Mouse (Mus musculus) leukemia stem cell, adult 10-12 weeks (primary cell): ENCODE data around the gene Spg11. TPM values are rescaled to one million over a fixed set of nuclear protein-coding genes. Genes with fewer than 3 reads are reported as not detected.

Experiments used
- polyA plus RNA-seq: library from polyadenylated mRNA; stranded (reverse); fragments of >175 nt; gene quantifications from 2 replicates; pipeline ENCODE4 v1.2.3, GENCODE M21; 2012; ENCODE audit warnings: low replicate concordance

Gene Spg11
- 0.95 and 1.5 TPM in 2 replicates for polyA plus RNA-seq

GRCm38 (mm10) chr2:122117961-122118958 is at the start of gene Spg11:
Gene Spg11 (minus strand): TSS chr2:122118386.

DNA sequence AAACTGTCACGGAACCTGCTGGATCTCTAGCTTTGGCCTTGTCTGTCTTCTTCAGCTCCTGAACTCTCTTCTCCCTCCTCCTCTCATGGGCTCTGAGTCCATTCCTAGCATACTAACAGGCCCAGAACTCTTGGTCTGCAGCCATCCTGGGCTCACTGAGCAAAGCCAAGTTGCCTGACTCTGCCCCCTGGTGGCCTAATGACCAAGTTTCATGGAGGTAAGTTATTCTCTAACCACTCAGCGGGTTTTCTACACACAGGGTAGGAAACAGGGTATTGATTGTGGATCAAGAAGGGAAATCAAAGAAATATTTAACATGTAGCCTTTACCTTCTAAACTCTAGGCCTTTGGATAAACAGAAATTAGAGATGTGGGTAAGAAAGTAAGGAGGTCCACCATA is 42.5 kb upstream of the Spg11 start, which contains the start of gene Trim69:
TSS of gene Trim69 (plus strand) at position 21 of the 400 bp plus-strand sequence.

DNA sequence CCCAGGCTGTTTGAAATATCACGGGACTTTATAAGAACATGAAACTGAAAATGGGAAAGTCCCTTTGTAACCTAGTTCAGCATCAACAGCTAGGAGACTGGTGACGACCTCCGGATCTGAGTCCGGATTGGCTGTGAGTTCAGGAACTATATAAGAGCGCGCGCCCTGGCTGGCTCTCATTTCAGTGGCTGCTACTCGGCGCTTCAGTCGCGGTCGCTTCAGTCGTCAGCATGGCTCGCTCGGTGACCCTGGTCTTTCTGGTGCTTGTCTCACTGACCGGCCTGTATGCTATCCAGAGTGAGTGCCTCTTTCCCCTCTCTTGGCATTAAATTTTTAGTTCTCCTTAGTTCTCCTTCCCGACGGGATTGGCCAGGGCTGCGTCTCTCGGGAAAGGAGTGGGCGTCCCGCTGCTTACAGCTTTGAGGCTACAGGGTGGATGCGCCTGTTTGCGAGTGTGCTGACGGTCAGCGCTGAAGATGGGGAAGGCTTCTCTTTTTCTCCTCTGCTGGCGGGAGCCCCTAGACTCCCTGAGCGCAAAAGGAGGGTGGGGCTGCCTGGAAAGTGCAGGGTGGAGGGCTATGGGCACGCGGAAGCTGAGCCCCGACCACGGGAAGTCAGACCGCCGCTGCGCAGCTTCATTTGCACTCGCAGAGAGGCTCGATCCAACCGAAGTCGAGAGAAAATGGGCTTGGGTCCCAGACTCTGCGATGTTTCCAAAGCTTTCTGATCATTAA is 29.5 kb upstream of the Spg11 start, which contains the start of gene B2m:
TSS of gene B2m (plus strand) at position 179 of the 734 bp plus-strand sequence.

GRCm38 (mm10) chr2:122027862-122028755 is 90.1 kb downstream of the Spg11 start, which contains the start of gene Eif3j1:
Gene Eif3j1 (plus strand): TSS chr2:122028546.

Other genes with a start within 250 kb of the Spg11 start
- gene Ctdspl2, start 162.4 kb downstream of the Spg11 start, polyA plus RNA-seq: 2.5 and 4.1 TPM in 2 replicates
- gene Mageb3, start 162.3 kb downstream of the Spg11 start, polyA plus RNA-seq: 0.26 TPM in 1 of 2 replicates, not detected in the other
- 75.5 and 106 TPM in 2 replicates for gene Eif3j1, start 89.8 kb downstream of the Spg11 start, polyA plus RNA-seq
- 35.5 and 49.1 TPM in 2 replicates for gene B2m, start 29.3 kb upstream of the Spg11 start, polyA plus RNA-seq
- 0.10 TPM in 1 of 2 replicates, not detected in the other for gene Trim69, start 42.3 kb upstream of the Spg11 start, polyA plus RNA-seq
- 0.07 TPM in 1 of 2 replicates, not detected in the other for gene Patl2, start 67.8 kb upstream of the Spg11 start, polyA plus RNA-seq
- not detected in 2 replicates for gene Terb2, start 67.9 kb upstream of the Spg11 start, polyA plus RNA-seq
- gene Sord, start 116.4 kb upstream of the Spg11 start, polyA plus RNA-seq: 4.3 and 4.7 TPM in 2 replicates
- gene Duox2, start 180.1 kb upstream of the Spg11 start, polyA plus RNA-seq: not detected in 2 replicates
- gene Duoxa2, start 180.5 kb upstream of the Spg11 start, polyA plus RNA-seq: not detected in 2 replicates
- not detected in 2 replicates for gene Duoxa1, start 195.3 kb upstream of the Spg11 start, polyA plus RNA-seq
- not detected in 2 replicates for gene Duox1, start 197.3 kb upstream of the Spg11 start, polyA plus RNA-seq